17 mouse cellular contexts compared by ENCODE assay signal in genomic region chr5:124951333-124951732, GRCm38 (mm10). TPM values are rescaled to one million over a fixed set of nuclear protein-coding genes. Genes with fewer than 3 reads are reported as not detected.
DNase-seq lines count a peak whose midpoint lies in the region; ATAC-seq and TF ChIP-seq lines count a peak whose summit lies in the region.
"Had no signal": no experiment of that assay in that cellular context is flagged by ENCODE, and none has a peak within 500 bp of the region (broad histone marks: within the 10 kb centered on the region; RNA-seq: fewer than 3 reads in every experiment).

No protein-coding gene starts in this region.

- H3K27ac ChIP-seq in forebrain, embryonic 12.5 days = peak overlapping the region; percentile 61; the same call in 1 of the 2 replicates
- no peak overlapping the region for H3K27ac ChIP-seq in forebrain, embryonic 13.5 days
- peak overlapping the region; percentile 58 for H3K27ac ChIP-seq in neural tube, embryonic 15.5 days (replicated peaks)
- peak overlapping the region; percentile 57; the same call in 1 of the 2 replicates for H3K27ac ChIP-seq in forebrain, postnatal 0 days (ENCODE audit: low read depth, low read length)
- no peak overlapping the region for H3K27ac ChIP-seq in liver, postnatal 0 days (ENCODE audit: low read depth)
- H3K27ac ChIP-seq in midbrain, embryonic 15.5 days = no peak overlapping the region

- peaks cover 6% of the 10 kb centered on the region; the same call in 1 of the 2 replicates for H3K9me3 ChIP-seq in forebrain, embryonic 12.5 days
- peaks cover 10% of the 10 kb centered on the region for H3K9me3 ChIP-seq in forebrain, embryonic 13.5 days (replicated peaks)
- H3K9me3 ChIP-seq in neural tube, embryonic 15.5 days (replicated peaks) = no peaks in the 10 kb centered on the region
- H3K9me3 ChIP-seq in forebrain, postnatal 0 days (ENCODE audit: low read length) = no peaks in the 10 kb centered on the region
- H3K9me3 ChIP-seq in liver, postnatal 0 days (ENCODE audit: low read length) = no peaks in the 10 kb centered on the region
- H3K9me3 ChIP-seq in midbrain, embryonic 15.5 days = no peaks in the 10 kb centered on the region

- H3K36me3 ChIP-seq in forebrain, embryonic 12.5 days (replicated peaks) = no peaks in the 10 kb centered on the region
- H3K36me3 ChIP-seq in forebrain, embryonic 13.5 days (ENCODE audit: poor library complexity, severe bottlenecking) = no peaks in the 10 kb centered on the region
- H3K36me3 ChIP-seq in neural tube, embryonic 15.5 days = no peaks in the 10 kb centered on the region
- no peaks in the 10 kb centered on the region for H3K36me3 ChIP-seq in forebrain, postnatal 0 days (ENCODE audit: insufficient read depth)
- no peaks in the 10 kb centered on the region for H3K36me3 ChIP-seq in liver, postnatal 0 days (replicated peaks; ENCODE audit: insufficient read depth, low read length)
- no peaks in the 10 kb centered on the region for H3K36me3 ChIP-seq in midbrain, embryonic 15.5 days (replicated peaks)

- DNase-seq in neural tube, embryonic 10.5 days (ENCODE audit: extremely low spot score, low spot score) = no peak
- DNase-seq in forebrain, postnatal 0 days = no peak
- DNase-seq in liver, postnatal 0 days = no peak
- DNase-seq in embryo, embryonic 9.5 days (ENCODE audit: extremely low spot score) = no peak
- DNase-seq: cerebellum, adult 9-11 months; heart, postnatal 4 days had no signal

- ATAC-seq in forebrain, embryonic 12.5 days (ENCODE audit: low FRiP score) = no peak
- ATAC-seq in forebrain, embryonic 13.5 days = no peak
- ATAC-seq in neural tube, embryonic 15.5 days (ENCODE audit: low FRiP score) = no peak
- ATAC-seq in forebrain, postnatal 0 days = peak; percentile 60; the same call in 1 of the 2 replicates
- no peak for ATAC-seq in liver, postnatal 0 days
- ATAC-seq in midbrain, embryonic 15.5 days (replicated peaks) = no peak
- ATAC-seq: lung, postnatal 0 days had no signal

- H3K9ac ChIP-seq in forebrain, embryonic 12.5 days = no peak overlapping the region
- H3K9ac ChIP-seq in forebrain, embryonic 13.5 days = no peak overlapping the region
- H3K9ac ChIP-seq in neural tube, embryonic 15.5 days (replicated peaks) = no peak overlapping the region
- no peak overlapping the region for H3K9ac ChIP-seq in forebrain, postnatal 0 days
- H3K9ac ChIP-seq in liver, postnatal 0 days (replicated peaks) = no peak overlapping the region
- no peak overlapping the region for H3K9ac ChIP-seq in midbrain, embryonic 15.5 days

- no peak for TF ChIP-seq CTCF in forebrain, postnatal 0 days (IDR thresholded peaks at IDR 0.05; ENCODE audit: low read depth)
- no peak for TF ChIP-seq CTCF in liver, postnatal 0 days (IDR thresholded peaks at IDR 0.05; ENCODE audit: low read depth)

- no peak overlapping the region for H3K4me2 ChIP-seq in forebrain, embryonic 12.5 days
- H3K4me2 ChIP-seq in forebrain, embryonic 13.5 days = no peak overlapping the region
- no peak overlapping the region for H3K4me2 ChIP-seq in neural tube, embryonic 15.5 days
- no peak overlapping the region for H3K4me2 ChIP-seq in forebrain, postnatal 0 days (ENCODE audit: low read depth)
- no peak overlapping the region for H3K4me2 ChIP-seq in liver, postnatal 0 days (ENCODE audit: low read depth, low read length)
- no peak overlapping the region for H3K4me2 ChIP-seq in midbrain, embryonic 15.5 days
- H3K4me2 ChIP-seq: heart, embryonic 11.5 days; liver, embryonic 11.5 days had no signal

- H3K4me1 ChIP-seq in forebrain, embryonic 12.5 days = no peaks in the 10 kb centered on the region; the same call in 1 of the 2 replicates
- H3K4me1 ChIP-seq in forebrain, embryonic 13.5 days = peaks cover 10% of the 10 kb centered on the region
- H3K4me1 ChIP-seq in neural tube, embryonic 15.5 days = peaks cover 12% of the 10 kb centered on the region
- H3K4me1 ChIP-seq in forebrain, postnatal 0 days (ENCODE audit: insufficient read depth) = 0 out of 2 replicates have a peak, but pooled peaks cover 9% of the 10 kb centered on the region
- H3K4me1 ChIP-seq in liver, postnatal 0 days (ENCODE audit: insufficient read depth) = no peaks in the 10 kb centered on the region
- H3K4me1 ChIP-seq in midbrain, embryonic 15.5 days = peaks cover 5% of the 10 kb centered on the region; the same call in 1 of the 2 replicates

- no peak overlapping the region for H3K4me3 ChIP-seq in forebrain, embryonic 12.5 days (replicated peaks)
- H3K4me3 ChIP-seq in forebrain, embryonic 13.5 days = no peak overlapping the region
- H3K4me3 ChIP-seq in neural tube, embryonic 15.5 days (replicated peaks) = no peak overlapping the region
- H3K4me3 ChIP-seq in forebrain, postnatal 0 days (ENCODE audit: low read depth, low read length) = no peak overlapping the region
- H3K4me3 ChIP-seq in liver, postnatal 0 days (ENCODE audit: low read depth, low read length) = no peak overlapping the region
- H3K4me3 ChIP-seq in midbrain, embryonic 15.5 days = no peak overlapping the region
- H3K4me3 ChIP-seq: myocyte had no signal

- TF ChIP-seq EP300 in liver, postnatal 0 days (IDR thresholded peaks at IDR 0.05; ENCODE audit: low read depth) = no peak

- WGBS in forebrain, embryonic 12.5 days = 56% methylated on average over 17 of the region's 17 CpGs
- WGBS in forebrain, embryonic 13.5 days = 51% methylated on average over 17 of the region's 17 CpGs
- WGBS in neural tube, embryonic 15.5 days = 66% methylated on average over 17 of the region's 17 CpGs
- 36% methylated on average over 17 of the region's 17 CpGs for WGBS in forebrain, postnatal 0 days
- WGBS in liver, postnatal 0 days (ENCODE audit: insufficient replicate concordance) = 81% methylated on average over 17 of the region's 17 CpGs
- WGBS in midbrain, embryonic 15.5 days = 56% methylated on average over 17 of the region's 17 CpGs

- no peaks in the 10 kb centered on the region for H3K27me3 ChIP-seq in forebrain, embryonic 12.5 days
- no peaks in the 10 kb centered on the region for H3K27me3 ChIP-seq in forebrain, embryonic 13.5 days
- H3K27me3 ChIP-seq in neural tube, embryonic 15.5 days (replicated peaks) = no peaks in the 10 kb centered on the region
- H3K27me3 ChIP-seq in forebrain, postnatal 0 days (ENCODE audit: insufficient read depth, low read length) = no peaks in the 10 kb centered on the region
- H3K27me3 ChIP-seq in liver, postnatal 0 days (ENCODE audit: insufficient read depth, low read length) = no peaks in the 10 kb centered on the region
- no peaks in the 10 kb centered on the region for H3K27me3 ChIP-seq in midbrain, embryonic 15.5 days (replicated peaks)

RNA-seq across cellular contexts. Expression of gene Rflna, which starts 51.7 kb away (rescaled TPM):
- 5.8 and 6.7 TPM in 2 replicates for polyA plus RNA-seq in forebrain, embryonic 12.5 days (2016; fragmentation: Nextera tagmentation; extraction: Ambion mirVana)
- 2.7 and 3.5 TPM in 2 replicates for polyA plus RNA-seq in forebrain, embryonic 13.5 days (2015; fragmentation: Nextera tagmentation; extraction: Ambion mirVana)
- 6.7 and 7.7 TPM in 2 replicates for polyA plus RNA-seq in neural tube, embryonic 15.5 days (2015; fragmentation: Nextera tagmentation; extraction: Ambion mirVana)
- total RNA-seq in forebrain, postnatal 0 days (2014; rRNA removed) = 3.2 and 6.2 TPM in 2 replicates
- polyA plus RNA-seq in forebrain, postnatal 0 days (2015; fragmentation: Nextera tagmentation; extraction: Ambion mirVana) = 4.4 and 4.8 TPM in 2 replicates
- 0.21 and 0.27 TPM in 2 replicates for polyA plus RNA-seq in liver, postnatal 0 days (2015; fragmentation: Nextera tagmentation; extraction: Ambion mirVana)
- polyA plus RNA-seq in midbrain, embryonic 15.5 days (2015; fragmentation: Nextera tagmentation; extraction: Ambion mirVana) = 6.7 and 7.9 TPM in 2 replicates
- total RNA-seq: gastrocnemius, adult 18-20 months; megakaryocyte-erythroid progenitor cell, adult 5-6 weeks; MEL had no signal

Comparison
In these comparisons a context has a peak if more than half of its experiments do, and no peak if none do; other contexts are left out.
1. H3K27ac ChIP-seq: peak in forebrain, embryonic 12.5 days (single experiment), neural tube, embryonic 15.5 days (single experiment) and forebrain, postnatal 0 days (single experiment); none in forebrain, embryonic 13.5 days (single experiment), liver, postnatal 0 days (single experiment) and midbrain, embryonic 15.5 days (single experiment).